Mouse (Mus musculus) limb, embryonic 12.5 days (tissue): ENCODE measurements around the gene Zfp239. TPM values are rescaled to one million over a fixed set of nuclear protein-coding genes. Genes with fewer than 3 reads are reported as not detected.

Experiments used
- polyA plus RNA-seq: library from polyadenylated mRNA; unstranded; fragments of >200 nt; fragmentation: Nextera tagmentation; extraction: Ambion mirVana; gene quantifications from 2 replicates; pipeline ENCODE4 v1.2.1, GENCODE M21; 2016

The Zfp239 gene
- polyA plus RNA-seq, 1 experiment from 2014 or later, result 16.1 TPM

Other genes starting within 250 kb of the Zfp239 start
- gene Zfp637, start 20.9 kb upstream of the Zfp239 start, polyA plus RNA-seq, result 169 and 187 TPM in 2 replicates
- 726 and 742 TPM in 2 replicates for gene Hnrnpf, start 38.2 kb downstream of the Zfp239 start, polyA plus RNA-seq
- 2.2 and 3.1 TPM in 2 replicates for gene Fxyd4, start 75.6 kb downstream of the Zfp239 start, polyA plus RNA-seq
- 0.13 TPM in 1 of 2 replicates, not detected in the other for gene Rasgef1a, start 149.3 kb downstream of the Zfp239 start, polyA plus RNA-seq